Mouse (Mus musculus) small intestine, adult 2 months (tissue): ENCODE measurements around the gene Dpp9.
A peak's percentile ranks its signal among the peaks of the same experiment; 100 is the strongest.

ENCODE experiments used
- CTCF ChIP-seq: fragments of 200-500 bp; IDR thresholded peaks from 2 replicates; pipeline ENCODE4 v1.5.1; 2012; ENCODE audit warnings: low read depth, mild to moderate bottlenecking, control low read depth, inconsistent platforms, low read length, moderate library complexity, mixed read lengths; ENCODE audit not compliant: insufficient replicate concordance, insufficient read length; ENCODE audit errors: extremely low read depth
- POLR2A ChIP-seq: fragments of 200-500 bp; IDR thresholded peaks from 2 replicates; pipeline ENCODE4 v1.6.1; 2012; ENCODE audit warnings: low read depth, mild to moderate bottlenecking, control low read depth, inconsistent platforms, low read length, moderate library complexity

- TF ChIP-seq CTCF (no peak), POLR2A (peak; percentile 54; the same call in 1 of the 2 replicates)
Observed at GRCm38 (mm10) chr17:56183658-56184103, 35.0 kb downstream of the Dpp9 start, which contains the start of gene Mydgf.
